Mouse (Mus musculus): ENCODE measurements around the gene Smarcc1.
A peak's percentile ranks its signal among the peaks of the same experiment; 100 is the strongest.
"Not testable (repeated sequence)": the region's sequence is repeated elsewhere in the genome, so short reads cannot be mapped to it uniquely, and the experiment has no call there.

Smarcc1 gene

DNA sequence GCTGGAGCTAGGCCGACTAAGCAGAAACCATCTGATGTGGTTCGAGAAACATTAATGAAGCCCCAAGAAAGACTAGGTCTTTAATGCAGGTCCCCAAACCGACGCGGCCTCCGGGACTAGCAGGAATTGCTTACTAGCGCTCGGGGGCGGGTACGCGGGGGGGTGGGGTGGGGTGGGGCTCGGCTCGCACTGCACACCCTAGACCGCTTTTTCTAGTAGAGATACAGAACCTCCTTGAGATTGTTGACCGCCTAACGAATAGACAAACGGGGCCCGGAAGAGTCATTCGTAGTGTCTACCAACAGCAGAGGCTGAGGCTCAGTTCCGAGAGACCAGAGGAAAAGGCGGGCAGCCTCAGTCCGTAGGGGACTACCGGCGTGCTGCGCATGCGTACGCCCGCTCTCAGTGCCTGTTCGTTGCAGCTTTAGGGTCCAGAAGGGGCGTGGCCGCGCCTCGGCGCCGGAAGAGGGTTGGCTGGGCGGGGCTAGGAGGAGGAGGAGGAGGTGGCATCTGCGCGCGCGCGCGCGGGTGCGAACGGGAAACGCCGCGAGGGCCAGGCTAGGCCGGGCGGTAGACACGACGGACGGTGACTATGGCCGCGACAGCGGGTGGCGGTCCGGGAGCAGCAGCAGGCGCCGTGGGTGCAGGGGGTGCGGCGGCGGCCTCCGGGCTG, 14.2 kb downstream of the Smarcc1 start:
- peak; percentile 99 for DNase-seq (ENCODE audit: low spot score in 2 of 2)

- no peak for DNase-seq (ENCODE audit: low spot score in 2 of 2)
Observed at GRCm38 (mm10) chr9:110132201-110132605, 14.7 kb downstream of the Smarcc1 start.

- DNase-seq (ENCODE audit: low spot score in 2 of 2) = no peak
Observed at GRCm38 (mm10) chr9:110132921-110133320, 15.4 kb downstream of the Smarcc1 start.

DNA sequence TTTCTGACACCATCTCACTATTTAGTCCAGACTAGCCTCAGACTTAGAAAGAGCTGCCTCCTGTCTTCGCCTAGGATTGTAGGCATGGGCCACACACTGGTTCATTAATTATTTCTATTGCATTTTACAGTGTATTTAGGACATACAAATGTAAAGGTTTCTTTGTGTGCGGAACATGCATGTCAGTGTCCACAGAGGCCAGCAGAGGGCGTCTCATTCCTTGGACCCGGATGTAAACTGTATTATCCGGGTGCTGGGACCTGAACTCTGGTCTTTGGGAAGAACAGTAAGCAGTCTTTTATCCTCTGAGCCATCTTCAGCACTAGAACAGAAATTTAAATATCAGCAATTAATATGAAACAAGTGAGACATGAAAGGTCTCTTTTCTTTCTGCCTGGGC, 16.7 kb downstream of the Smarcc1 start:
- DNase-seq (ENCODE audit: low spot score in 2 of 2) = no peak

DNA sequence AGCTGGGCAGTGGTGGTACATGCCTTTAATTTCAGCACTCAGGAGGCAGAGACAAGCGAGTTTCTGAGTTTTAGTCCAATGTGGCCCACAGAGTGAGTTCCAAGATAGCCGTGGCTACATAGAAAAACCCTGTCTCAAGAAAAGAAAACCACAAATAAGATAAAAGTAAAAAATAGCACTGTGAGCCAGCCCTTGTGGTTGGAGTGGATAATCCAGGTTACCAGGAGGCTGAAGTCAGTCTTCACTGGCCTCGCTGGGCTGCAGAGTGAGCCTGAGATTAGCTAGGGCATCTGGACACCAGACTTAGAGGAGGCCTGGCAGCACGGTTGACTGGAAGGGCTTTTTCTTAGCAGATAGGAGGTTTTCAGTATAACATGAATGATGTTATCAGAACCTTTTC, 21.6 kb downstream of the Smarcc1 start:
- DNase-seq (ENCODE audit: low spot score in 2 of 2) = no peak

- DNase-seq (ENCODE audit: low spot score in 2 of 2) = no peak
Observed at GRCm38 (mm10) chr9:110142097-110142496, 24.6 kb downstream of the Smarcc1 start.

- DNase-seq (ENCODE audit: low spot score in 2 of 2) = no peak
Observed at GRCm38 (mm10) chr9:110148598-110148997, 31.1 kb downstream of the Smarcc1 start.

- no peak for DNase-seq (ENCODE audit: low spot score in 2 of 2)
Observed at GRCm38 (mm10) chr9:110159036-110159435, 41.5 kb downstream of the Smarcc1 start.

DNA sequence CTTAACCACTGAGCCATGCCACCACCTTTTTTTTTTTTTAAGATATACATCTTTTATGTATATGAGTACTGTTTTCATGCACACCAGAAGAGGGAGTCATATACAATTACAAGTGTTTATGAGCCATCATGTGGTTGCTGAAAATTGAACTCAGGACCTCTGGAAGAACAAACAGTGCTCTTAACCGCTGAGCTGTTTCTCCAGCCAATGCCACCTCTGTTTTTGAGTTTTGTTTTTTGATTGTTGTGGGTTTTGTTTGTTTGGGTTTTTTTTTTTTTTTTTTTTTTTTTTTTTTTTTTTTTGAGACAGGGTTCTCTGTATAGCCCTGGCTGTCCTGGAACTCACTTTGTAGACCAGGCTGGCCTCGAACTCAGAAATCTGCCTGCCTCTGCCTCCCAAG, 43.0 kb downstream of the Smarcc1 start:
- DNase-seq (ENCODE audit: low spot score in 2 of 2) = not testable (repeated sequence)

- no peak for DNase-seq (ENCODE audit: low spot score in 2 of 2)
Observed at GRCm38 (mm10) chr9:110162441-110162840, 44.9 kb downstream of the Smarcc1 start.

DNA sequence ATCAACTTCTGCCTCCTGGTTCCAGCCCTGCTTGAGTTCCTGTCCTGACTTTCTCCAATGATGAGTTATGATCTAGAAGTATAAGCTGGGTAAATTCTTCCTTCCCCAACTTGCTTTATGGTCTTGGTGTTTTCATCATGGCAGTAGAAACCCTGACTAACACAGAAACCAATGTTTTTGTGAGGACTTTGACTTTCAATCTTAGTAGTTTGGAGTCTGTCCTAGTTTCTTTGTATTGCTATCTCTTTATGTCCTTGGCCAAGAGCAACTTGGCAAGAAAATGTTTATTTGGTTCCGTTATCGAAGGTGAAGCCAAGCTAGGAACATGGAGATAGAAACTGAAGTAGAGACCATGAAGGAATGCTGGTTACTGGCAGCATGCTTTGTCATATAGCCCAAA, 45.6 kb downstream of the Smarcc1 start:
- no peak for DNase-seq (ENCODE audit: low spot score in 2 of 2)

- peak; percentile 29 to 34 for DNase-seq (ENCODE audit: low spot score in 2 of 2)
Observed at GRCm38 (mm10) chr9:110170858-110171257, 53.4 kb downstream of the Smarcc1 start.

GRCm38 (mm10) chr9:110199870-110200269, 82.4 kb downstream of the Smarcc1 start:
- DNase-seq (ENCODE audit: low spot score in 2 of 2) = no peak

DNA sequence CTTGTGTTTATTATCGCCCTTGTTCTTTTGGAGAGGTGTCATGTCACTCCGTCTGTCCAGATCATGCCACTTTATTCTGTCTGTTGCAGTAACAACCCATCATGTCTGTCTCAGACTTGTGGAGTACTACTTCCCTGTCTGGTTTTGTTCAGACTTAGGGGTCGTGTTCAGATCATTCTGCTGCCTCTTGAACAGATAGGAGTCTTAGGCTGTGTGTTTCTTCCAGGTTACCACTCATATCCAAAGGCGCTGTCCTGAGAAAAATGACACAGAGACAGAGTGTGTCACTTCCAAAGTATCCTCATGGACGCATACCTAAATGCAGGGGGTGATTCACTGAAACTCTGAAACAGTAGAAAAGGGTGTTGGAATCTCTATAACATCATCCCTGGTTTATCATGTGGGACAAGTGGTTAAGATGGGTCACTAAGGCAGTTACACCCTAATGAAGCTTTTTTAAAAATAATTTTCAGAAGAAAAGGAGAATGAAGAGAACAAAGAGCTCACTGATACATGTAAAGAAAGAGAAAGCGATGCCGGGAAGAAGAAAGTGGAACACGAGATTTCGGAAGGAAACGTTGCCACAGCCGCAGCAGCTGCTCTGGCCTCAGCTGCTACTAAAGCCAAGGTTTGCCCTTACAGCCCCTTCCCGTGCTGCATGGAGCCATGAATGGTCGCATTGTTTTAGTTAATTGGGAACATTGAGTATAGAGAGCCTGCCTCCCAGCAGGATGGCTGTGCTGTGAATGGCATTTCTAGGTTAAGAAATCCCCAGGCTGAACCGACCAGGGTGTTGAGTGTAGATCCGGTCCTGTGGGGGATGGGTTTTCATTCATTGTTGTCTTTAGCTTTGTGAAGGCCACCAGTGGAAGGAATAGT, 88.3 kb downstream of the Smarcc1 start:
- DNase-seq (ENCODE audit: low spot score in 2 of 2) = peak; percentile 53 to 74

- DNase-seq (ENCODE audit: low spot score in 2 of 2) = no peak
Observed at GRCm38 (mm10) chr9:110206437-110206836, 88.9 kb downstream of the Smarcc1 start.

DNA sequence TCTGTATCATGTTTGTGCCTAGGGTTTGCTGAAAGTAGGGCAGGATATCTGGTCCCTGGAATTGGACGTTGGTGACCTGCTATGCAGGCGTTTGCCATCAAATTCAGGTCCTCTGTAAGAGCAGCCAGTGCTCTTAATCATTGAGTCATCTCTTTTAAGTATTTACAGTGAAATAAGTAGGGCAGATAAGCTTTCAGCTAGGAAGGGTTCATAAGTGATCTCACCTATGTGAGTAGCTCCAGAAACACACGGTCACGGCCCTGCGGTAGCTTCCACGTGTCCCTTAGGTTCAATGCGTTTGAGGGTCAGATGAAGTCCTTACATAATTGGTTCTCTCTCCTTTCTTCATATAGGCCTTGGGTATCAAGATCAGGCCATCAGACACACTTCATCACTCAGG, 90.8 kb downstream of the Smarcc1 start:
- no peak for DNase-seq (ENCODE audit: low spot score in 2 of 2)

- no peak for DNase-seq (ENCODE audit: low spot score in 2 of 2)
Observed at GRCm38 (mm10) chr9:110208967-110209366, 91.5 kb downstream of the Smarcc1 start.

DNA sequence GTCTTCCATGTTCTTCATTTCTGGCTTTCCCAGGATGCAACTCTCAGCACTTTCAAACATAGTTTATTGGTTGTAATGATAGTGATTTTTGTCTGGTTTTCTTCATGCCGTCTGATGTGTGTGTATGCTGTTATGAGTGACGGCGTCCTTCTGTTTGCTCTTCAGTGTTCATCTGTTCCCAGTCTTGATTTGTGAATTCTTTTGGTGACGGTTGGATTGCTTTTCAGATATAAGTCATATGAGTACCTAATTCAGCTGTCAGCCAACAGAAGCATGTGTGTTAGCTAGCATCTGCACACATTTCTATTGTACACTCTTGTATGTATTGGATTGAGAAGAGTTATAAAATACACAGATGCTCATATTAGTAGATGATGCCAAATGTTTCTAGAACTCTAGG, 106.8 kb downstream of the Smarcc1 start:
- no peak for DNase-seq (ENCODE audit: low spot score in 2 of 2)

GRCm38 (mm10) chr9:110226191-110226590, 108.7 kb downstream of the Smarcc1 start:
- no peak for DNase-seq (ENCODE audit: low spot score in 2 of 2)

DNA sequence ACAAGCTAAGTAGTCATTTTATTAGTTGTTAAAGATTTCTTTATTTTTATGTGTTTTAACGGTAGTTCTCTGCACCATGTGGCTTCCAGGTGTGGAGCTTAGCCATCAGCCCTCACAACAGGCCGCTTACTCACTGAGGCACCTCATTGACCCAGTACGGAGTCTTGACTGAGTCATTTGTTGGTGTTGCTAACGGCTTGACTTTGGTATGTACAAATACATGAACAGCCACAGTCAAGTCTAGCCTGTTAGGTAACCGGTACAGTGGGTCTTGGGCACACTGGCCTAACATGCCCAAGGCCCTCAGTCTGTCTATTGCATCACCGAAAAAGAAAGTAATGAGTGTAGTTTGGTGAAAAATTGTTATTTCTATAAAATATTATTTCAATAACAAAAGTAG, 111.2 kb downstream of the Smarcc1 start:
- DNase-seq (ENCODE audit: low spot score in 2 of 2) = no peak

DNA sequence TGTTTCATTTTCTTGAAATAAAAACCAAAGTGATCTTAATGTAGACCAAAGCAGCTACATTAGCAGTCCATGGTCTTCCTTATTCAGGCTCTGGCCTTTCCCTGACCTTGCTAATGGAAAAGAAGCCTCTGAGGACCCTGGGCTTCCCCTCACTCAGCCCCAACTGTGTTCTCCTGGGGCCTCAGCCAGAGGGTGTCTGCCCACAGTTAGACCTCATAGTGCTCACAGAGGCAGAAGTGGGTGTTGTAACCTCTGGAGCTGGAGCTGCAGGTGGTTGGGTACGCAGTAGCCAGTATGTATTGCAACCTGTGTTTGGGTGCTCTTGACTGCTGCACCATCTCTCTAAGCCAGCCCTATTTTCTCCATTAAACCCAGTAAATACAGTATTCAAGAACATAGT, 111.6 kb downstream of the Smarcc1 start:
- no peak for DNase-seq (ENCODE audit: low spot score in 2 of 2)

DNA sequence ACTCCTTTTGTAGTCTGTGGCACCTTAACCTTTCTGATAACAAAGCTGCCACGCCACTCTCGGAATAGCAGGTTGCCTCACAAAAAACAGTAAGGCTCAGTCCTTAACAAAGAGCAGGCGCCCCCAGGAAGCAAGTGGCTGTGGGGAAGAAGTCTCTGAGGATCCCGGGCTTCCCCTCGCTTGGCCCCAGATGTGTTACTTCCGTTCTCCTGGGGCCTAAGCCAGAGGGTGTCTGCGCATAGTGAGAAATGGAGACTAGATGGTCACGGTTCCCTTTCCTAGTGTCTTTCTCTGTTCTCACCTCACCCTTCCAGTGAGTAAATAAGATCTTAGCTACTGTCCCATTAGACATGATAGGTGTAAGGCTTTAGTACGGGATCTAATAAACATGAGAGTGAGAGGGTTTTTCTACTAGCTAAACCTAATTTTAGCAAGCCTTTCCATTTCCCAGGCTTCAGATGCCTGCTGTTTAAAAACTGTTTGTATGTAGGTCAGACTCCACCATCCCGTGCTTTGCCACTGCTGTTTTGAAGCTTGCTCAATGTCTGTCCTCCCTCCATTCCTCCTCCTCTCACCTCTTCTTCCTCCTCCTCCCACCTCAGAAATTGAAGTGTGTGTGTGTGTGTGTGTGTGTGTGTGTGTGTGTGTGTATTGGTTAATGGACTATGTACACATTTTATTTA, 112.2 kb downstream of the Smarcc1 start:
- DNase-seq (ENCODE audit: low spot score in 2 of 2) = no peak

All from right cerebral cortex, adult 2 months (tissue).